Mouse (Mus musculus) bone marrow, adult 2 months (tissue): Measurements from ENCODE around the gene Mdc1.

ENCODE experiments used
- CTCF ChIP-seq: fragments of 200-500 bp; IDR thresholded peaks from 2 replicates; pipeline ENCODE4 v1.5.1; 2011; ENCODE audit warnings: low read length, control low read depth; ENCODE audit not compliant: control insufficient read depth, insufficient read depth
- POLR2A ChIP-seq: fragments of 200-500 bp; IDR thresholded peaks from 2 replicates; pipeline ENCODE4 v1.6.1; 2011; ENCODE audit warnings: low read depth, mild to moderate bottlenecking, control low read depth, low read length, borderline replicate concordance; ENCODE audit not compliant: control insufficient read depth

DNA sequence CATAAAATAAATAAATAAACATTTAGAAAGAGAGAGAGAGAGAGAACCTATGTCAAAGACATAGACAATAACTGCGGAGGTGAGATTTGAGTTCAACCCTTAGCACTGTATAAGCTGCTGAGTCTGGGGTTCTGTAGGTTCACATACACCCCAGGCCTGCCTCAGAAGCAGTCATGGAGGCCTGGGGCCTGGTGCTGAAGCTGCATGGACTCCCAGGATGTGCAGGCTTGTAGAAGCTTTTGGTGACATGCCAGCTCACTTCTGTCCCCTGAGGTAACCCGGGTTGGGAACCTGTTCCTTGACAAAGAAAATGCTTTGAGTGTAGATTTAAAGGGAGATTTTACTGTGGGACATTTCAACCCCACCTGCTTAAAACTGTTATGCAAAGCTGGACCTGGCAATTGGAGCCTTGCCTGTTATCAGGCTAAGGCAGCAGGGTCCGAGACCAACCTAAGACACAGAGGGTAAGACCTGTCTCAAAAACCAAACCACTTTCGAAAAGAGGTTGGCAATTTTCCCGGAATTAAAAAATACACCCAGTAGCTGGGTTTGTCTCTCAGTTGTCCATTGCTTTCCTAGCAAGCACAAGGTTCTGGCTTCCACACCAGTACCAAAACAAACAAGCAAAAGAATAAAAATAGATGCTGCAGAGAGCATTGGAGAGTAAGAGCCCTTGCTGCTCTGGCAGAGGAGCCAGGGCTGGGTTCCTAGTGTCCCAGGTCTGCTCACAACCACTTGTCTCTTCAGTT is 30.2 kb upstream of the Mdc1 start:
- TF ChIP-seq POLR2A (no peak), CTCF (no peak)
